11 mouse cellular contexts compared by ENCODE assay signal in genomic region chr8:122375320-122375719, GRCm38 (mm10). TPM values are rescaled to one million over a fixed set of nuclear protein-coding genes. Genes with fewer than 3 reads are reported as not detected.
DNase-seq lines count a peak whose midpoint lies in the region; ATAC-seq and TF ChIP-seq lines count a peak whose summit lies in the region.
"Had no signal": no experiment of that assay in that cellular context is flagged by ENCODE, and none has a peak within 500 bp of the region (broad histone marks: within the 10 kb centered on the region; RNA-seq: fewer than 3 reads in every experiment).

No protein-coding gene starts in this region.

- ATAC-seq in hindbrain, embryonic 13.5 days (ENCODE audit: low FRiP score), result no peak

- no peak overlapping the region for H3K4me3 ChIP-seq in liver, adult 2 months (ENCODE audit: insufficient read depth, low read depth, low read length)
- H3K4me3 ChIP-seq in hindbrain, embryonic 13.5 days, result peak overlapping the region; percentile 94; the same call in 1 of the 2 replicates
- peak overlapping the region; percentile 90 for H3K4me3 ChIP-seq in myocyte

- DNase-seq in cerebellum, adult 8-10 months, result peak; percentile 20
- DNase-seq in cerebellum, adult 18-20 months, result no peak
- no peak for DNase-seq in liver, adult 2 months (ENCODE audit: extremely low read depth, low read depth, low spot score)
- no peak for DNase-seq in liver
- DNase-seq in frontal cortex, postnatal 25 days (ENCODE audit: low spot score in 2 of 2), result no peak
- DNase-seq in c-Kit-positive CD71-positive TER-119-positive erythroid progenitor cells, embryonic 14.5 days (ENCODE audit: low spot score), result no peak
- DNase-seq: adrenal gland, adult 2 months; heart, postnatal 10 days had no signal

- H3K4me2 ChIP-seq in hindbrain, embryonic 13.5 days, result peak overlapping the region; percentile 60
- peak overlapping the region; percentile 85 for H3K4me2 ChIP-seq in myocyte (ENCODE audit: low read depth)

- TF ChIP-seq CTCF in liver, adult 2 months (IDR thresholded peaks at IDR 0.05; ENCODE audit: low read depth, low read length), result no peak

- peaks cover 23% of the 10 kb centered on the region for H3K79me2 ChIP-seq in liver, adult 2 months (ENCODE audit: control insufficient read depth, insufficient read depth, low read length)
- peaks cover 49% of the 10 kb centered on the region for H3K79me2 ChIP-seq in myocyte (ENCODE audit: control insufficient read depth, insufficient read depth)

- H3K9me3 ChIP-seq in hindbrain, embryonic 13.5 days, result no peaks in the 10 kb centered on the region

- H3K4me1 ChIP-seq in liver, adult 2 months (ENCODE audit: control insufficient read depth, insufficient read depth, low read length), result peaks cover 16% of the 10 kb centered on the region
- peaks cover 35% of the 10 kb centered on the region for H3K4me1 ChIP-seq in hindbrain, embryonic 13.5 days (replicated peaks)

- H3K36me3 ChIP-seq in liver, adult 2 months (ENCODE audit: control insufficient read depth, insufficient read depth, low read length), result peaks cover 4% of the 10 kb centered on the region; the same call in 1 of the 2 replicates
- H3K36me3 ChIP-seq in hindbrain, embryonic 13.5 days, result peaks cover 10% of the 10 kb centered on the region
- H3K36me3 ChIP-seq in myocyte (ENCODE audit: control insufficient read depth, insufficient read depth), result peaks cover 15% of the 10 kb centered on the region

- no peaks in the 10 kb centered on the region for H3K27me3 ChIP-seq in liver, adult 2 months (ENCODE audit: control insufficient read depth, insufficient read depth, low read length)
- 0 out of 2 replicates have a peak, but pooled peaks cover 5% of the 10 kb centered on the region for H3K27me3 ChIP-seq in hindbrain, embryonic 13.5 days
- H3K27me3 ChIP-seq in myocyte (ENCODE audit: control insufficient read depth, insufficient read depth, insufficient read length), result no peaks in the 10 kb centered on the region

- 80% methylated on average over 7 of the region's 7 CpGs for WGBS in liver, adult 2 months
- WGBS in hindbrain, embryonic 13.5 days, result 88% methylated on average over 7 of the region's 7 CpGs

- H3K9ac ChIP-seq in liver, adult 2 months (ENCODE audit: low read depth, low read length), result no peak overlapping the region; the same call in none of the 2 replicates
- H3K9ac ChIP-seq in hindbrain, embryonic 13.5 days, result no peak overlapping the region

- peak overlapping the region; percentile 34 for H3K27ac ChIP-seq in liver, adult 2 months (replicated peaks; ENCODE audit: insufficient read depth, low read depth, low read length)
- no peak overlapping the region for H3K27ac ChIP-seq in hindbrain, embryonic 13.5 days

- H3ac ChIP-seq in myocyte (ENCODE audit: control insufficient read depth, insufficient read length), result no peak overlapping the region

- no peak for TF ChIP-seq POLR2A in liver, adult 2 months (IDR thresholded peaks at IDR 0.05; ENCODE audit: extremely low read depth, insufficient read depth, low read length)
- peak; percentile 8 for TF ChIP-seq POLR2A in myocyte (IDR thresholded peaks at IDR 0.05; ENCODE audit: insufficient read length, low read depth)

TF ChIP-seq in myocyte, 11 proteins besides CTCF, POLR2A, EP300 and RAD21:
- TF ChIP-seq CEBPB (IDR thresholded peaks at IDR 0.05; ENCODE audit: insufficient read depth, poor library complexity, severe bottlenecking) (no peak), MYOD1 (IDR thresholded peaks at IDR 0.05; ENCODE audit: control insufficient read depth in 1 of 3, insufficient read length in 2 of 3, low read depth in 2 of 3) (no peak), POLR2AphosphoS2 (IDR thresholded peaks at IDR 0.05; ENCODE audit: insufficient read length, low read depth) (no peak), E2F4 (IDR thresholded peaks at IDR 0.05; ENCODE audit: insufficient read depth) (no peak), TCF12 (IDR thresholded peaks at IDR 0.05; ENCODE audit: insufficient read depth, poor library complexity, severe bottlenecking) (no peak), TCF3 (IDR thresholded peaks at IDR 0.05; ENCODE audit: insufficient read length, low read depth) (no peak), USF1 (IDR thresholded peaks at IDR 0.05; ENCODE audit: low read depth) (no peak), MAX (IDR thresholded peaks at IDR 0.05; ENCODE audit: low read depth) (no peak), REST (IDR thresholded peaks at IDR 0.05; ENCODE audit: insufficient read depth, insufficient read length) (no peak), MYOG (IDR thresholded peaks at IDR 0.05; ENCODE audit: control insufficient read depth in 1 of 3, insufficient read depth in 1 of 3, insufficient read length in 2 of 3, low read depth in 2 of 3) (no peak), SRF (IDR thresholded peaks at IDR 0.05; ENCODE audit: control insufficient read depth, insufficient read length, low read depth) (no peak)

RNA-seq across cellular contexts. Expression of gene Zc3h18, which starts 1.1 kb away (rescaled TPM):
- 10.9 and 14.0 TPM in 2 replicates for total RNA-seq in liver, adult 2 months (2014; rRNA removed)
- polyA plus RNA-seq in liver, adult 2 months (2012; rRNA removed), result 18.3 and 22.3 TPM in 2 replicates
- polyA plus RNA-seq in hindbrain, embryonic 13.5 days (2015; fragmentation: Nextera tagmentation; extraction: Ambion mirVana), result 38.0 and 38.5 TPM in 2 replicates
- polyA plus RNA-seq in myocyte (2012; fragmentation: generic; extraction: Trizol), result 28.8 TPM

RNA-seq across cellular contexts. Expression of gene Trhr2, which starts 14.8 kb away (rescaled TPM):
- not detected in 2 replicates for total RNA-seq in liver, adult 2 months (2014; rRNA removed)
- polyA plus RNA-seq in liver, adult 2 months (2012; rRNA removed), result not detected in 2 replicates
- polyA plus RNA-seq in hindbrain, embryonic 13.5 days (2015; fragmentation: Nextera tagmentation; extraction: Ambion mirVana), result not detected in 2 replicates
- not detected for polyA plus RNA-seq in myocyte (2012; fragmentation: generic; extraction: Trizol)
- total RNA-seq: adrenal gland, adult 2 months; heart, postnatal 10 days had no signal
- polyA plus RNA-seq: adrenal gland, adult 2 months had no signal

RNA-seq across cellular contexts. Expression of gene Il17c, which starts 46.5 kb away (rescaled TPM):
- total RNA-seq in liver, adult 2 months (2014; rRNA removed), result not detected in 2 replicates
- not detected in 2 replicates for polyA plus RNA-seq in liver, adult 2 months (2012; rRNA removed)
- polyA plus RNA-seq in hindbrain, embryonic 13.5 days (2015; fragmentation: Nextera tagmentation; extraction: Ambion mirVana), result 0.28 TPM in 1 of 2 replicates, not detected in the other
- not detected for polyA plus RNA-seq in myocyte (2012; fragmentation: generic; extraction: Trizol)
- total RNA-seq: adrenal gland, adult 2 months; heart, postnatal 10 days; left cerebral cortex, postnatal 25 days had no signal

RNA-seq across cellular contexts. Expression of gene Cyba, which starts 57.4 kb away (rescaled TPM):
- total RNA-seq in liver, adult 2 months (2014; rRNA removed), result 13.9 and 23.4 TPM in 2 replicates
- polyA plus RNA-seq in liver, adult 2 months (2012; rRNA removed), result 24.4 and 34.2 TPM in 2 replicates
- polyA plus RNA-seq in hindbrain, embryonic 13.5 days (2015; fragmentation: Nextera tagmentation; extraction: Ambion mirVana), result 42.7 and 46.2 TPM in 2 replicates
- polyA plus RNA-seq in myocyte (2012; fragmentation: generic; extraction: Trizol), result not detected
